Mouse (Mus musculus) telencephalon, adult 2 months (tissue): ENCODE data around the gene Kcnb1.

ENCODE experiments used
- DNase-seq: peaks from one replicate; pipeline ENCODE4 v3.0.0-alpha.2; 2011; ENCODE audit warnings: low read depth, low spot score

Kcnb1 gene

DNA sequence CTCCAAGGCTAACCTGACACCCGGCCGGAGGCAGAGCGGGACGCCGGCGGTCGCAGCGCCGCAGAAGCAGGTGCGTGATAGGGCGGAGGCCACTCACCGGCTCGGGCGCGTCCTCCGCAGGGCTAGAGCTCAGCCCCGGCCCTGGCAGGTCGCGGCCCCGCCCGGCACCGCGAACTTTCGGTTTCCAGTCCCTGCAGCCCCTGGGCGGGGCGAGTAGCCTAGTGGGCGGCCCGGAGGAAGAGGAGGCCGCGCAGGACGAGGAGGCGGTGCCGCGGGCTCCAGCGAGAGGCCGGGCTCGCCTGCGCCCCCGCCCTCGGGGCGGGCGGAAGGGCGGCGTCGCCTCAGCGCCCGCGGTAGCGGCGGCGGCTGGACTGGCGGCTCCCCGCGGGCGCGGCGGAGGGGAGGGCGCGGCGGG, 127.5 kb downstream of the Kcnb1 start:
- peak; percentile 77 for DNase-seq

DNA sequence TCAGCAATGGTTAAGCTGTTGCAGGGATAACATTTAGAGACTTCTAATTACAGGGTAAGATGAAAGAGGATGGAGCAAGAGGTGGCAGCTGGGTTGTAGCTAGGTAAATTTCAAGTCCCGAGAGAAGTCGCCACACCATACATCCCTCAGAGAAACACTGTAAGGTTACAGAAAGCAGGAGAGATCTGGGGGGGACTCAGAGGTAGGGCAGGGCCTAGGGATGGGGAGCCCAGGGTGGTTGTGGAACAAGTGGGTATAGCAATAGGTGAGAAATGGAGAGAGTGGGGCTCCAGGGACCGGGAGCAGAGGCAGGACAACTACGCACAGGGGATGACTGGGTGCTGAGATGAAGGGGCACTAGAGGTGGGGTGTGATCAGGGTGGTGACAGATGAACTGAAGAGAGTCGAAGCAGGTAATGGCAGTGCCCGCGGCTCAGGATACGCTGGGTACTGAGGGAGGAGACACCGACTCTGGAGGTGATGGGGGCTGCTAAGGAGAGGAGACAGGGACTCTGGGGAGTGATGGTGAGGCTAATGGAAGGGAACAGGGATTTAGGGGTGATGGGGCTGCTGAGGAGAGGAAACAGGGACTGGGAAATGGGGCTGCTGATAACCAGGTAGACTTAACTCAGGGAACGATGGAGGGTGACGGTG, 128.4 kb downstream of the Kcnb1 start:
- DNase-seq = no peak

DNA sequence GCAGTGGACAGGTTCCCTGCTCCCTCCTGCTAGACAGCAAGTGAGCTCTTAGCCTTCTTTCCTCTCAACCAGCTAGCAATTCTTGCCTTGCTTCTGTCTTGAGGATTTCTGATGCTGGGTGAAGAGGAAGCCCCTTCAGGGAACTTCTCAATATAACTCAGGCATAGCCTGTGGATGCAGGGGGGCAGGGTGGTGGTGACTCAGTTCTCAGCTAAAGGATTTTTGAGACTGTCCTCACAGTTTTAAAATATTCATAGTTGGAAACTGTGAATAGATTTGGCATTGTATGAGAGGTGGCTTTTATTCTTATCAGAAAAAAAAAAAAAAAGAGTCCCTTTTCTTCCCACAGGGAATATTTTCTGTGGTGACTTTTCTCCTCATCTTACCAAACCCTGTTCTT, 129.2 kb downstream of the Kcnb1 start:
- no peak for DNase-seq

DNA sequence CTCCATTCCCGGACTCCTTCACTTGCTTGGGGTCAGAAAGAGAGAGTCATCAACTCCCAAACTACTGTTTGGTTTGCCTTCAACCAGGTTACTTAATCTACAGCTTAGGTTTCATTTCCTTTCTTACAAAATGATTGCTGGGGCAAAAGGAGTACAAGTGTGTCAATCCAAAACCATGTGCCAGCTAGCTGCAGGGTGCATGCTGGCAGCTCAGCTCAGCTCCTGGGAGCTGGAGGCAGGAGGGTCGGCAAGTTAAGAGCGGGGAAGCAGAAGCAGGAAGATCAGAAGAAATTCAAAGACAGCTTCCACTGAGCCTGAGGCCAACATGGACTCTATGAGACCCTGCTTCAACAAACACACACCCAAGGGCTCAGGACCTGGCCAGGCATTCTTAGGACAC, 129.6 kb downstream of the Kcnb1 start:
- DNase-seq = no peak

DNA sequence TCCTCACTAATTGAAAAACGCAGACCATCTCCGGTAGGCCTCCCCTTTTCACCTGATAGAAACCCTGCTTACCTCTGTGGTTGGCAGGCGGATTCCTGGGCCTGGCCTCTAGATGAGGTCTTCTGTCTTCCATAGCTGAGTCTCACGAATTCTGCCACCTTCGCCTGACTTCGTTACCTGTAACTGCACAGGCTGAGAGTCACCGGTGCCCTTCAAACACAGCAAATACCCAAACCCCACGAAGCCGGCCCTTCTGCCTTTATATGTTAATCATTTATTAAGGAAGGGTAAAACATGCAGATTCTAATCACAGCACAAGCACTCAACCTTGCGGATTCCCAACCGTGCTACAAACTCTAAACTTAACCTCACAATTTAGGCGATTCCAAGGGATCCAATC, 130.0 kb downstream of the Kcnb1 start:
- no peak for DNase-seq

DNA sequence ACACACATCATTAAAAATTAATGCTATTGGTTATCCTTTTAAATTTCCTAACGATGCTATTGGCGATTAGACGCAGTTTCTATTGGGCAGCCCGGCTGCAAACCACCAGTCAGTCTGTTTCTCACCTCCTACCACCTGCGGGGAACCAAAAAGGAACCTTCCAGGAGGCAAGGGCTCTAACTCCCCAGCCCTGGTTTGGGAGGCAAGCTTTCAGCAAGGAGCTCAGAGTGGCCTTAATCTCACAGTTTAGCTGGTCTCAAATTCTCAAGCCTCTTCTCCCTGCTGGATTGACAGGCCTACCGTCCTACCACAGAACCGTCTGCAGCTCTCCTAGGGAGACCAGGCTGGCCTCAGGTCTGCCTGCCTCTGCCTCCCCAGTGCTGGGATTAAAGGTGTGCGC, 130.4 kb downstream of the Kcnb1 start:
- no peak for DNase-seq

DNA sequence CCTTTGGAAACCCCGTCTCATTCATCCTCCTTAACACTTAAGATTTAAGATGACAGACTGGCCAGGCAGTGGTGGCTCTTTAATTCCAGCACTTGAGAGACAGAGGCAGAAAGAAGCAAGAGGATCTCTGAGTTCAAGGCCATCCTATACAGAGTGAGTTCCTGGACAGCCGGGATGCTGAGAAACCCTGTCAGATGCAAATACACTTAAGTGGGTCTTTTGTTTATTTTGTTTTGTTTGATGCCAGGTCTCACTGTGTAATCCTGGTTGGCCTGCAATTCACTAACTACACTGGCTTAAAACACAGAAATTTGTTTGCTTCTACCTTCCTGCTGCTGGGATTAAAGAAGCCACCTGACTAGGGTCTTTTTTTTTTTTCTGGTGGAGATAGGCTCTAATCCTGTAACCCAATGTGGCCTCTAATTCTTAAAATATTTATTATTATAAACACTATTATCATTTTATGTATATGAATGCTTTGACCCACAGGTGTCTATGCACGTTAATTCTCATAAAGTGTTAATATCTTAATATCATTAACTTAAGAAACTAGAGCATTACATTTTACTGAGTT, 131.1 kb downstream of the Kcnb1 start:
- DNase-seq = no peak

DNA sequence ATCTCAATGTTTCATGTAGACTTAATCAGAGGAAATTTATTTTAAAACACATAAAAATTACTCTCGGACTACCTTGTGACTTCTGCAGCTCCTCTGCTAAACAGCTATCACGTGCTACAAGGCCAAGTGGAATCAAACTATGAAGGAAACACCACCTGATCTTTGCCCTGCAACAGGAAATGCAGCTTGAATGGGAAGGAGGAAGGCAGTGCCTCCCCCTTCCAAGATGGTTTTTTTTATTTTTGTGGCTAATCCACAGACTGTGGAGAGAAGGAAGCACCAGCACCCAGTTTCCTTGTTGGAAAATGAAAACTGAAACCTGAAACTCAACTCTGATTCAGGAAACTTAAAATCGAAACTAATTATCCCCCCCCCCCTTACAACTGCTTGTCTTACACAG, 131.8 kb downstream of the Kcnb1 start:
- DNase-seq = no peak

DNA sequence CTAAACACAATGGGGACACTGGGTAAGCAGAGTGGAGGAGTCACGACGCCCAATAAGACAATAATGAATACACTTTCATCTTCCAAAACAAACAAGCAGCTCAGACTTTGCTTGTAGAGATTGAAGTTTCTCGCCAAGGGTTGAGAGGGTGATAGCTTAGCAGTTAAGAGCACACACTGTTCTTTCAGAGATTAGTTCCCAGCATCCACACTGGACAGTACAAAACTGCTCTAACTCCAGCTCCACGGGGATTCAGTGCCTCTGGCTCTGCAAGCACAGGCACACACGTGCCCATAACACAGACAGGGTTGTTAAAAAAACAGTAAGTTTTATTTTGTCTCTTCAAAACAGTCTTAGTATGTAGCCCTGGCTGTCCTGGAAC, 133.0 kb downstream of the Kcnb1 start:
- DNase-seq = no peak

DNA sequence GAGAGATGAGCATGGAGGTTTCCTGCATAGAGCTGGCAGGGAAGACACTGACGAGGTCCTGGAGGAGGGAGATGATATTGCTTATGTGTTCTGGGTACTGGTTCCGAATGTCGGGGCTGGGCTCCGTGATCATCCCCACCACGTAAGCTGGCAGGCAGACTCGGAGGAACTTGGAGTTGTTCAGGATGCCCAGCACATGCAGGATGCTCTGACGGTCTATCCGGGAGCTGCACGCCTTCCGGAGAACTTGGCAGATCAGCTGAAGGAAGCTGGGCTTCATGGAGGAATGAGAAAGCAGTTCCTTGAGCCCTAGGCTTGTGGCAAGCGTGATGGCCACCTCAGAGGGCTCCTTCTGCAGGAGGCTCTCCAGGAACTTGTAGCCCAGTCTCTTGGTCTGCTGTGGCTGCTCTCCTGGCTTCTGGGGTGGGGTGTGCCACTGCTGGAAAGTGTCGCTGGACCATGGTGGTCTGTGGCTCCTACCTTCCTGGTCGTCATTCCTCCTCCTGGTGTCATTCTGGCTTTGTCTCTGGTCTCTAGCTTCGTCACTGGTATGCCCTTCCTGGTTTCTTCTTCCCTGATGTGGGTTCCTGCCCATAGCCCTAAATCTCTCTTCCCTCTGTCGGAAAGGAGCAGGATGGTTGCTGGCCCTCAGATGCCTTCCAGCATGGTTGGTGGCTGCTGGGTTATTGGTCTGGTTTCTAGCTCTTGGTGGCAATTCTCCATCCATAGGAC, 133.6 kb downstream of the Kcnb1 start:
- no peak for DNase-seq

DNA sequence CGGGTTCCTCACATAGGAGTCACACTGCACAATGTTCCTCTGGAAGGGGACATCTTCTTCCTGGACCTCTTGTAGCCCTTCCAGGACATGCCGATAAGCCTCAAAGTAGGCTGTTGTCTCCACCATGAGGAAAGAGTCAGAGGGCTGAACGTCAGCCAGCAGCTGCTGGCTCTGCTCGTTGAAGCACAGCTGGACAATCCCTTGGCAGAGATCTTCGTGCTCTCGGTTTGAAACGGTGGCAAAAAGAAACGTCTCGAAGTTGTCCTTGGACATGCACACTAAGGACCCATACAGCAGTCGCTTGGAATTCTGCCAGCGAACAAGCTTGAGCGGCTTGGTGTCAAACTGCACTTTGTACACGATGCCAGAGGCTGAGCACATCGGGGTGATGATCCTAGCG, 134.6 kb downstream of the Kcnb1 start:
- DNase-seq = no peak

DNA sequence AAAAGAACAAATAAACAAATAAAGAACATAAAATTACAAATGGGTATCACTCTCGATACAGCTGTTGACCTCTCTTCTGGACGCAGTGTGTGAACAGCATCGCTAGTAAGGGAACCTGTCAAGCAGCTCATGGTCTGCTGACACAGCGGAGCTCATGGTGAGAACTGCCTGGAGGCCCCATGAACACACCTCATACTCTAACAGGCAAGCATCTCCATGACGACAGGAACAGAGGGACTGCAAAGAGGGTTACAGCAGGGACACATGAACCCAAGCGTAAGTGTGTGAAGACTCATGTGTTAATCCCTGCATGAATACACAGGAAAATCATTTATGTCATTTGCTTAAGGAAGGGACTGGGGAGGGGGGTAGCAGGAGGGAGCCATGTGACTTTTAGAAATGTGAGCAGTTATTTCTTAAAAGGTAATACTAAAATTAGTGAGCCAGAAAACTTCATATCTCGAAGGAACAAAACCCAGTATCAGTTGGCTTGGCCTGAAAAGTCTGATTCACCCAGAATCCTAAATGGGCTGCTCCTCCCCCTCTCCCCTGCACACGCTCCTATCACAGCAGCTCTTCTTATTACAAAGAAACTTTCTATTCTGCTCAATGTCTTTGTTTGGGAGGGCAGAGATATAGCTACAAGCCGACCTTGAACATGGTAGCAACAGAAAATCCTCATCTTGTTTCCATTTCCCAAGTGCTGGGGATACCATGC, 136.7 kb downstream of the Kcnb1 start:
- DNase-seq = no peak

DNA sequence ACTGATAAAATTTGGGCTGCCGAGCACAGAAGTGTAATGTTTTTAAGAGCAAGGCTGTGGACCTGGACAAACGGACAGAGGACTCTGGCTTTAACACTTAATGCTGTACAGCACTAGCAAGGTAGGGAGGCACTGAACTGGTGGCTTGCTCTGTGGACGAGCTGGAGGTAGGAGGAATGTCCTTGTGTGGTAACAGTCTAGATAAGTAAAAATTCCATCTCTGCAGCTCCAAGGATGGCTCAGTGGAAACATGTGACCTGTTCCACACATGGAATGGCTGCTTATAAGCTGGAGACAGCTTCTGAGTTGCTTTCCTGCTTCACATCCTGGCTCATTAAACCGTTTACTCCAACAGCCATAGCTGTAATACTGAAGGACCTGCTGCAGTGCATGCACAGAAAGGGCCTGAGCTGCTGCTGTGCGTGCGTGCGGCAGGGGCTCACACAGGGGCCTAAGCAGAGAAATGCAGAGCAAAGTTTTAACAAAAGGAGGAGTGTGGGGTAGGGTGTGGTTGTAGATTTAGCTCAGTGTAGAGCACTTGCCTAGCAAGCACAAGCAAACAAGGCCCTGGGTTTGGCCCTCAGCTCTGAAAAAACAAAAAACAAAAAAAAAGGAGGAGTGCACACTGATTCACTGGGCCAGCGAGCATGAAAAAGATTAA, 141.1 kb downstream of the Kcnb1 start:
- DNase-seq = no peak

DNA sequence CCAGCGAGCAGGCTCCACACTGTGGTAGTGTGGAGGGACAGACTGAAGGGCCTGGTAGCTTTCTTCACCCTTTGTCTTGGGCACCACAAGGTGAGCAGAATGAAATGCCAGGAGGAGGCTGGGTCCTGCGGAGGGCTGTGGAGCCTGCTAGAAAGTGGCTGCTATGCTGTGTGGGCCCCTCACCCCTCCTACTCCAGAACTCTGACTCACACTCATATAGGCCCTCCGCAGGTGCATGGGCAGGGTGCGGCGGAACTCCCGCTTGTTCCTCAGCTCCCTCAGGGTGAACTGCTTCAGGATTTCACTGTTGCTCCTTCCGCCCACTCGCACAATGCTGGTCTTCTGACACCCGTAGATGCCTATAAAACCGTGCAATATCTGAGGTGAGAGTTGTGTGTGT, 141.7 kb downstream of the Kcnb1 start:
- no peak for DNase-seq
